Mouse (Mus musculus) kidney, postnatal 0 days (tissue): ENCODE results near the gene Fbxo39. TPM values are rescaled to one million over a fixed set of nuclear protein-coding genes. Genes with fewer than 3 reads are reported as not detected.

Source experiments
- ATAC-seq: fragments of 200-750 bp; cut with Nextera tagmentation; replicated peaks from 2 replicates; pipeline ENCODE4 v1.8.0; 2017; ENCODE audit warnings: low read depth, moderate number of reproducible peaks, moderate TSS enrichment, moderate library complexity; ENCODE audit not compliant: low FRiP score
- DNase-seq: peaks from one replicate; pipeline ENCODE4 v3.0.0-alpha.2; 2016; ENCODE audit warnings: low spot score
- H3K27ac ChIP-seq: fragments of 300-500 bp; sonication (generic); 2 replicates; pipeline ENCODE4 v1.5.1; 2014; ENCODE audit warnings: mild to moderate bottlenecking
- H3K27me3 ChIP-seq: fragments of 300-500 bp; sonication (generic); 2 replicates; pipeline ENCODE4 v1.6.1; 2014; ENCODE audit warnings: low read length, mixed read lengths; ENCODE audit not compliant: insufficient read depth
- H3K36me3 ChIP-seq: fragments of 300-500 bp; sonication (generic); 2 replicates; pipeline ENCODE4 v1.6.1; 2014; ENCODE audit warnings: low read length, mixed read lengths; ENCODE audit not compliant: insufficient read depth
- H3K4me1 ChIP-seq: fragments of 300-500 bp; sonication (generic); replicated peaks from 2 replicates; pipeline ENCODE4 v1.6.1; 2014; ENCODE audit warnings: antibody characterized with exemption, low read length, mixed read lengths; ENCODE audit not compliant: insufficient read depth
- H3K4me2 ChIP-seq: fragments of 300-500 bp; sonication (generic); 2 replicates; pipeline ENCODE4 v1.6.1; 2014; ENCODE audit warnings: mild to moderate bottlenecking, low read length, moderate library complexity, mixed read lengths
- H3K4me3 ChIP-seq: fragments of 300-500 bp; sonication (generic); replicated peaks from 2 replicates; pipeline ENCODE4 v1.5.1; 2014; ENCODE audit warnings: low read depth, low read length
- H3K9ac ChIP-seq: fragments of 300-500 bp; sonication (generic); 2 replicates; pipeline ENCODE4 v1.6.1; 2014; ENCODE audit warnings: low read depth, low read length
- H3K9me3 ChIP-seq: fragments of 300-500 bp; sonication (generic); replicated peaks from 2 replicates; pipeline ENCODE4 v1.6.1; 2016; ENCODE audit warnings: low read length, inconsistent platforms, mixed read lengths
- CTCF ChIP-seq: IDR thresholded peaks from 2 replicates; pipeline ENCODE4 v1.5.1; 2016; ENCODE audit warnings: antibody characterized with exemption, low read depth, mild to moderate bottlenecking, moderate library complexity
- WGBS: fragments of 180-500 bp; shearing (Covaris S2); extraction: QIAGEN DNeasy Blood & Tissue Kit; methylation state at CpG from one replicate; pipeline ENCODE4 v1.1.7; 2014; 5-methylcytosine and 5-hydroxymethylcytosine counted together
- polyA plus RNA-seq: library from polyadenylated mRNA; unstranded; fragments of >200 nt; fragmentation: Nextera tagmentation; extraction: Ambion mirVana; gene quantifications from 2 replicates; pipeline ENCODE4 v1.2.1, GENCODE M21; 2015

Fbxo39 gene
- polyA plus RNA-seq = not detected in 2 replicates

GRCm38 (mm10) chr11:72314151-72314895, at the start of gene Fbxo39:
Gene Fbxo39 (plus strand): TSS chr11:72314444.
- H3K4me3 ChIP-seq = peak within 1 kb of the TSS; percentile 26
- TF ChIP-seq CTCF = no peak
- no peaks in the 10 kb centered on the region for H3K36me3 ChIP-seq
- ATAC-seq (no peak), DNase-seq (no peak)
- WGBS = 8% methylated on average over 42 of the region's 42 CpGs
- 0 out of 2 replicates have a peak within 1 kb of the TSS, but pooled peaks have one; percentile 37 for H3K9ac ChIP-seq
- H3K4me2 ChIP-seq = peak within 1 kb of the TSS; percentile 49
- 0 out of 2 replicates have a peak, but pooled peaks cover 3% of the 10 kb centered on the region for H3K27me3 ChIP-seq
- H3K9me3 ChIP-seq = no peaks in the 10 kb centered on the region
- H3K4me1 ChIP-seq = peaks cover 7% of the 10 kb centered on the region
- no peak within 1 kb of the TSS for H3K27ac ChIP-seq

- H3K4me1 ChIP-seq = peaks cover 7% of the 10 kb centered on the region; the same call in 1 of the 2 replicates
- no peak for TF ChIP-seq CTCF
- H3K4me2 ChIP-seq = no peak overlapping the region
- 8% methylated on average over 11 of the region's 11 CpGs for WGBS
- H3K4me3 ChIP-seq = 0 out of 2 replicates have a peak overlapping the region, but pooled peaks have one; percentile 35
- peaks cover 18% of the 10 kb centered on the region for H3K27me3 ChIP-seq
- ATAC-seq (no peak), DNase-seq (no peak)
- H3K27ac ChIP-seq = no peak overlapping the region
- H3K36me3 ChIP-seq = no peaks in the 10 kb centered on the region
- H3K9ac ChIP-seq = no peak overlapping the region
- no peaks in the 10 kb centered on the region for H3K9me3 ChIP-seq
Measured at GRCm38 (mm10) chr11:72265483-72265882, 48.8 kb upstream of the Fbxo39 start.

GRCm38 (mm10) chr11:72266207-72266959, 47.9 kb upstream of the Fbxo39 start:
- no peak overlapping the region for H3K27ac ChIP-seq
- H3K9ac ChIP-seq = peak overlapping the region; percentile 27; the same call in 1 of the 2 replicates
- DNase-seq = peak; percentile 78
- no peaks in the 10 kb centered on the region for H3K36me3 ChIP-seq
- peak; percentile 59 for TF ChIP-seq CTCF
- H3K4me2 ChIP-seq = peak overlapping the region; percentile 75
- H3K27me3 ChIP-seq = peaks cover 18% of the 10 kb centered on the region
- H3K4me3 ChIP-seq = peak overlapping the region; percentile 35
- ATAC-seq = peak; percentile 66; the same call in 1 of the 2 replicates
- no peaks in the 10 kb centered on the region for H3K9me3 ChIP-seq
- 1% methylated on average over 46 of the region's 46 CpGs for whole genome bisulfite sequencing
- peaks cover 7% of the 10 kb centered on the region; the same call in 1 of the 2 replicates for H3K4me1 ChIP-seq

GRCm38 (mm10) chr11:72266960-72267560, 47.2 kb upstream of the Fbxo39 start, which contains the start of gene Slc13a5:
Gene Slc13a5 (minus strand): TSS chr11:72267222.
- Histone ChIP-seq H3K36me3 (no peaks in the 10 kb centered on the region), H3K27me3 (peaks cover 18% of the 10 kb centered on the region), H3K4me1 (peaks cover 7% of the 10 kb centered on the region; the same call in 1 of the 2 replicates), H3K9me3 (no peaks in the 10 kb centered on the region), H3K27ac (no peak within 1 kb of the TSS), H3K4me3 (peak within 1 kb of the TSS; percentile 35), H3K4me2 (peak within 1 kb of the TSS; percentile 75), H3K9ac (peak within 1 kb of the TSS; percentile 27; the same call in 1 of the 2 replicates)
- 2% methylated on average over 36 of the region's 36 CpGs for WGBS
- TF ChIP-seq CTCF = no peak
- DNase-seq = peak; percentile 38
- no peak for ATAC-seq

- Histone ChIP-seq H3K36me3 (no peaks in the 10 kb centered on the region), H3K4me3 (no peak overlapping the region), H3K9ac (no peak overlapping the region), H3K27ac (no peak overlapping the region), H3K27me3 (0 out of 2 replicates have a peak, but pooled peaks cover 7% of the 10 kb centered on the region), H3K4me2 (no peak overlapping the region), H3K4me1 (no peaks in the 10 kb centered on the region), H3K9me3 (no peaks in the 10 kb centered on the region)
- ATAC-seq = no peak
- TF ChIP-seq CTCF = no peak
- WGBS = 19% methylated on average over 1 of the region's 1 CpGs
- DNase-seq = no peak
Measured at GRCm38 (mm10) chr11:72271761-72272160, 42.5 kb upstream of the Fbxo39 start.

GRCm38 (mm10) chr11:72273341-72273740, 40.9 kb upstream of the Fbxo39 start:
- ATAC-seq = no peak

More at GRCm38 (mm10) chr11:72273341-72273740, 40.9 kb upstream of the Fbxo39 start:
- H3K27ac ChIP-seq = no peak overlapping the region
- no peak for TF ChIP-seq CTCF
- H3K9ac ChIP-seq = no peak overlapping the region
- no peaks in the 10 kb centered on the region for H3K36me3 ChIP-seq
- 59% methylated on average over 3 of the region's 3 CpGs for WGBS
- DNase-seq = no peak
- no peak overlapping the region for H3K4me3 ChIP-seq
- no peaks in the 10 kb centered on the region for H3K27me3 ChIP-seq
- no peak overlapping the region for H3K4me2 ChIP-seq
- no peaks in the 10 kb centered on the region for H3K4me1 ChIP-seq
- H3K9me3 ChIP-seq = no peaks in the 10 kb centered on the region
